Mouse (Mus musculus) lung, postnatal 36 days (tissue): ENCODE measurements around the gene Afmid.

ENCODE experiments used
- DNase-seq: peaks from one replicate; pipeline ENCODE4 v3.0.0; 2022; ENCODE audit warnings: mixed read lengths

Afmid gene

GRCm38 (mm10) chr11:117854241-117854640 is 28.5 kb downstream of the Afmid start:
- no peak for DNase-seq

- DNase-seq, result no peak
Measured at GRCm38 (mm10) chr11:117855360-117855759, 29.6 kb downstream of the Afmid start.

- no peak for DNase-seq
Measured at GRCm38 (mm10) chr11:117855975-117856374, 30.3 kb downstream of the Afmid start.

- no peak for DNase-seq
Measured at GRCm38 (mm10) chr11:117857462-117857861, 31.7 kb downstream of the Afmid start.

GRCm38 (mm10) chr11:117858392-117858791 is 32.7 kb downstream of the Afmid start:
- DNase-seq, result no peak

- DNase-seq, result no peak
Measured at GRCm38 (mm10) chr11:117860601-117861000, 34.9 kb downstream of the Afmid start, which contains the start of gene Tmem235. TSS of gene Tmem235 (plus strand) at chr11:117860752.

GRCm38 (mm10) chr11:117863174-117863856 is 37.6 kb downstream of the Afmid start:
- DNase-seq, result no peak

GRCm38 (mm10) chr11:117864805-117865204 is 39.1 kb downstream of the Afmid start:
- no peak for DNase-seq

GRCm38 (mm10) chr11:117865988-117866387 is 40.3 kb downstream of the Afmid start:
- DNase-seq, result no peak

GRCm38 (mm10) chr11:117870688-117871365 is 45.1 kb downstream of the Afmid start:
- DNase-seq, result peak; percentile 84

GRCm38 (mm10) chr11:117871376-117871775 is 45.7 kb downstream of the Afmid start:
- no peak for DNase-seq

GRCm38 (mm10) chr11:117871911-117872584 is 46.3 kb downstream of the Afmid start:
- peak; percentile 39 for DNase-seq

GRCm38 (mm10) chr11:117872861-117873608 is 47.3 kb downstream of the Afmid start, which contains the start of gene Tha1:
TSS of gene Tha1 (minus strand) at chr11:117873481.
- peak; percentile 92 for DNase-seq

GRCm38 (mm10) chr11:117874419-117874818 is 48.7 kb downstream of the Afmid start:
- DNase-seq, result no peak

- DNase-seq, result no peak
Measured at GRCm38 (mm10) chr11:117875681-117876080, 50.0 kb downstream of the Afmid start.

GRCm38 (mm10) chr11:117877917-117878745 is 52.4 kb downstream of the Afmid start:
- peak; percentile 67 for DNase-seq

GRCm38 (mm10) chr11:117878892-117879291 is 53.2 kb downstream of the Afmid start:
- DNase-seq, result no peak

GRCm38 (mm10) chr11:117879676-117880075 is 54.0 kb downstream of the Afmid start:
- no peak for DNase-seq

GRCm38 (mm10) chr11:117880336-117880976 is 54.7 kb downstream of the Afmid start:
- DNase-seq, result no peak

GRCm38 (mm10) chr11:117880977-117881358 is 55.2 kb downstream of the Afmid start:
- peak; percentile 27 for DNase-seq

- peak; percentile 93 for DNase-seq
Measured at GRCm38 (mm10) chr11:117881787-117882186, 56.1 kb downstream of the Afmid start.
